Mouse (Mus musculus) small intestine, adult 2 months (tissue): Measurements from ENCODE around the gene Tmem92. TPM values are rescaled to one million over a fixed set of nuclear protein-coding genes. Genes with fewer than 3 reads are reported as not detected.

Source experiments
- H3K27ac ChIP-seq: fragments of 200-500 bp; 2 replicates; pipeline ENCODE4 v1.5.1; 2012; ENCODE audit warnings: low read depth, low read length, control low read depth, inconsistent platforms; ENCODE audit not compliant: insufficient read depth
- H3K27me3 ChIP-seq: fragments of 200-500 bp; 2 replicates; pipeline ENCODE4 v1.6.1; 2012; ENCODE audit warnings: mild to moderate bottlenecking, moderate library complexity, low read length, inconsistent platforms; ENCODE audit not compliant: control insufficient read depth, insufficient read depth
- H3K36me3 ChIP-seq: fragments of 200-500 bp; 2 replicates; pipeline ENCODE4 v1.6.1; 2012; ENCODE audit warnings: mild to moderate bottlenecking, low read length, control low read depth, inconsistent platforms; ENCODE audit not compliant: control insufficient read depth, insufficient read depth
- H3K4me1 ChIP-seq: fragments of 200-500 bp; 2 replicates; pipeline ENCODE4 v1.6.1; 2012; ENCODE audit warnings: low read length, inconsistent platforms, mixed read lengths; ENCODE audit not compliant: control insufficient read depth, insufficient read depth, insufficient read length
- H3K4me3 ChIP-seq: fragments of 200-500 bp; 2 replicates; pipeline ENCODE4 v1.5.1; 2012; ENCODE audit warnings: low read depth, mild to moderate bottlenecking, control low read depth, inconsistent platforms, low read length, moderate library complexity
- CTCF ChIP-seq: fragments of 200-500 bp; IDR thresholded peaks from 2 replicates; pipeline ENCODE4 v1.5.1; 2012; ENCODE audit warnings: low read depth, mild to moderate bottlenecking, control low read depth, inconsistent platforms, low read length, moderate library complexity, mixed read lengths; ENCODE audit not compliant: insufficient replicate concordance, insufficient read length; ENCODE audit errors: extremely low read depth
- POLR2A ChIP-seq: fragments of 200-500 bp; IDR thresholded peaks from 2 replicates; pipeline ENCODE4 v1.6.1; 2012; ENCODE audit warnings: low read depth, mild to moderate bottlenecking, control low read depth, inconsistent platforms, low read length, moderate library complexity
- WGBS: fragments of 180-500 bp; shearing (Covaris S2); methylation state at CpG from one replicate; pipeline ENCODE4 v1.1.7; 2018; 5-methylcytosine and 5-hydroxymethylcytosine counted together
- polyA plus RNA-seq: library from polyadenylated mRNA; depleted of rRNA; stranded (reverse); fragments of >200 nt; gene quantifications from 2 replicates; pipeline ENCODE4 v1.2.3, GENCODE M21; 2012

The Tmem92 gene
- polyA plus RNA-seq, 1 experiment, result 0.10 TPM

DNA sequence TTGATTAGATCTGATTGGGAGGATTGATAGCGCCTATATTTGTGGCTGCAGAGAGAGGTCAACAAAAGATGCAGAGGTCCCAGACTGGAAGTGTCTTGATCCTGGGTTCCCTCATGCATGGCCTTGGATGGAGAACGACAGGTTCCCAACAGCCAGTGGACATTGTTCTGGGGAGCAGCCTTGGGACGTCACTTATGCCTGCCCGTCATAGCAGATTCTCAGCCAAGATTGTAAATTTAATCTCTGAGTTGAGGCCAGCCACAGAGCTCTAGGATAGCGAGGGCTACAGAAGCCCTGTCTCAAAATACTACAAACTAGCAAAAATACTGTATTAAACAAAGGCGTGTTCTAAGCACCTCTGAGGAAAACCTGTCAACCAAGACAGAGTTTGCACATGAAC lies 22.6 kb downstream of the Tmem92 start:
- no peaks in the 10 kb centered on the region for H3K27me3 ChIP-seq
- H3K36me3 ChIP-seq, result peaks cover 23% of the 10 kb centered on the region
- H3K4me3 ChIP-seq, result peak overlapping the region; percentile 74
- TF ChIP-seq CTCF (no peak), POLR2A (no peak)
- WGBS, result 32% methylated on average over 6 of the region's 6 CpGs
- H3K4me1 ChIP-seq, result peaks cover 16% of the 10 kb centered on the region; the same call in 1 of the 2 replicates
- peak overlapping the region; percentile 100 for H3K27ac ChIP-seq

DNA sequence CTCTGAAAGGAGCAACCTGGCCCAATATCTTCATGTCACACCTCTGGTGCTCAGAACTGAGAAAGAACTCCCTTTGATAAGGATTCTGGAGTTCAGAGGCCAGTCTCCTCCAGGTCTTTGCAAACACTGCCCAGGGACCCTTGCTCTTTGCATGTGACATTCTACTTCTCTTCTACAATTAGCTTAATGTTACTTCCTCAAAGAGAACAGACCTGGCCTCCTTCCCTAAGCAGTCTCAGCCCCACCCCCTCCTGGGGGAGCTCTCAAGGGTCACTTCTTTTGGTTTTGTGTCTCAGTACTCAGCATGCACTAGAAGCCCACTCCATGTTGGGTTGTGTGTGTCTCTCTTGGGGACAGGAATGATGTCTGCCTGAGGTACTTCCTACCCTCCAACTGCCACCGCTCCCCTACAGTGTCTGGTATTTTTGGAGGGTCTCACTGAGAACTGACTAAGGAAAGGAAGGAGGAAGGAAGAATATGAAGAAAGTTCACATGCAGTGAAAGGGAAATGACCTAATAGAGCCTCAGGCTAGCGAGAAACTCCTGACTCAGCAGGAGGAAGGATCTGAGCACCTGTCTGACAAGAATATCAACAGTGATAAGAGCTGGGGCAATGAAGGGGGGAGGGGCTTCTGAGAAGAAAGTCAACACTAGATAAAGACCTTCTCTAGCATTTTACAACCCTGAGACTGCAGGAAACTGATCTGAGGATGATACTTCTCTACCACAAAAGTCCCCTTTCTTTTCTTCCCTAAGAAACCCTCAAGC lies 29.4 kb downstream of the Tmem92 start:
- peaks cover 25% of the 10 kb centered on the region for H3K36me3 ChIP-seq
- WGBS, result 21% methylated on average over 2 of the region's 2 CpGs
- H3K27me3 ChIP-seq, result no peaks in the 10 kb centered on the region
- peaks cover 26% of the 10 kb centered on the region; the same call in 1 of the 2 replicates for H3K4me1 ChIP-seq
- H3K4me3 ChIP-seq, result no peak overlapping the region
- TF ChIP-seq CTCF, result no peak
- TF ChIP-seq POLR2A, result no peak
- peak overlapping the region; percentile 98 for H3K27ac ChIP-seq

- H3K4me1 ChIP-seq, result peaks cover 2% of the 10 kb centered on the region; the same call in 1 of the 2 replicates
- H3K27ac ChIP-seq, result no peak within 1 kb of the TSS
- WGBS, result 89% methylated on average over 29 of the region's 29 CpGs
- H3K36me3 ChIP-seq, result no peaks in the 10 kb centered on the region
- no peak for TF ChIP-seq POLR2A
- TF ChIP-seq CTCF, result no peak
- no peaks in the 10 kb centered on the region for H3K27me3 ChIP-seq
- no peak within 1 kb of the TSS for H3K4me3 ChIP-seq
These were observed 40.7 kb downstream of the Tmem92 start, which contains the start of gene Cdc34b for GRCm38 (mm10) chr11:94741732-94742272. TSS of gene Cdc34b (plus strand) at chr11:94741782.

- no peak overlapping the region for H3K4me3 ChIP-seq
- 57% methylated on average over 2 of the region's 2 CpGs for WGBS
- H3K4me1 ChIP-seq, result peaks cover 2% of the 10 kb centered on the region; the same call in 1 of the 2 replicates
- no peaks in the 10 kb centered on the region for H3K27me3 ChIP-seq
- no peak overlapping the region for H3K27ac ChIP-seq
- no peaks in the 10 kb centered on the region for H3K36me3 ChIP-seq
- TF ChIP-seq POLR2A (no peak), CTCF (no peak)
These were observed 46.8 kb downstream of the Tmem92 start for GRCm38 (mm10) chr11:94735746-94736145.

DNA sequence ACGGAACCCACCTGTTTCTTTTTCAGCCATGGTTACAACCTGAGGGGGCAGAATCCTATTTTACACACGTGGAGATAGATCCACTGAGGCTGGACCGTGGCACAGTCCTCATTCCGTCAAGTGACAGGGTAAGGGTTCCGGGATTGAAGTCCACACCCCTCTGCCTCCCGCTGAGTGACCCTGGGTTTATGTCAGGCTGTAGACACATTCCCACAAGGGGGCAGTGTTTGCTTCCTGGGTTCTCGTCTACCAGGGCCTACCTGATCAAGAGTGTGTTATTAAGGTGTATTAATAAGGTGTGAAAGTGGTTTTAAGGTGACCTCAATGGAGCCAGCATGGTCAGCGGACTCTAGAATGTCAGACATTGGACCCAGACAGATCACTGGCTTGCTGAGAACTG lies 49.7 kb downstream of the Tmem92 start:
- TF ChIP-seq POLR2A (no peak), CTCF (peak; percentile 75; the same call in 1 of the 2 replicates)
- Histone ChIP-seq H3K36me3 (no peaks in the 10 kb centered on the region), H3K4me3 (peak overlapping the region; percentile 53), H3K27me3 (no peaks in the 10 kb centered on the region), H3K4me1 (no peaks in the 10 kb centered on the region; the same call in 1 of the 2 replicates), H3K27ac (peak overlapping the region; percentile 19; the same call in 1 of the 2 replicates)
- 17% methylated on average over 8 of the region's 8 CpGs for WGBS

GRCm38 (mm10) chr11:94731229-94731628 lies 51.3 kb downstream of the Tmem92 start:
- TF ChIP-seq CTCF, result no peak
- TF ChIP-seq POLR2A, result no peak
- WGBS, result 92% methylated on average over 12 of the region's 12 CpGs
- Histone ChIP-seq H3K4me1 (no peaks in the 10 kb centered on the region; the same call in 1 of the 2 replicates), H3K36me3 (no peaks in the 10 kb centered on the region), H3K4me3 (no peak overlapping the region), H3K27me3 (no peaks in the 10 kb centered on the region), H3K27ac (no peak overlapping the region)

- Histone ChIP-seq H3K27ac (no peak overlapping the region), H3K36me3 (no peaks in the 10 kb centered on the region), H3K4me3 (no peak overlapping the region), H3K27me3 (no peaks in the 10 kb centered on the region), H3K4me1 (no peaks in the 10 kb centered on the region; the same call in 1 of the 2 replicates)
- 18% methylated on average over 5 of the region's 5 CpGs for WGBS
- peak; percentile 58; the same call in 1 of the 2 replicates for TF ChIP-seq CTCF
- TF ChIP-seq POLR2A, result no peak
These were observed 52.2 kb downstream of the Tmem92 start for GRCm38 (mm10) chr11:94730261-94730660.
